Mouse (Mus musculus) ES-E14 (cell line): ENCODE measurements around the gene Fbxo44. TPM values are rescaled to one million over a fixed set of nuclear protein-coding genes. Genes with fewer than 3 reads are reported as not detected.

Experiments
- DNase-seq: peaks from one replicate; pipeline ENCODE4 v3.0.0-alpha.2; 2013; ENCODE audit warnings: low read depth, low spot score
- H3K27ac ChIP-seq: 2 replicates; pipeline ENCODE4 v1.5.1; 2012; ENCODE audit warnings: low read depth, mild to moderate bottlenecking, low read length, moderate library complexity, mixed read lengths; ENCODE audit not compliant: poor library complexity, insufficient read depth, severe bottlenecking
- H3K36me3 ChIP-seq: 2 replicates; pipeline ENCODE4 v1.6.1; 2012; ENCODE audit warnings: mild to moderate bottlenecking, low read length, moderate library complexity, mixed read lengths; ENCODE audit not compliant: control insufficient read depth, poor library complexity, insufficient read depth, severe bottlenecking
- H3K4me1 ChIP-seq, 2 experiments: fragments of 150-350 bp in 1 of 2; sonication (generic) in 1 of 2; 2 replicates each; pipeline ENCODE4 v1.6.1; 2012; ENCODE audit warnings: low read length in 2 of 2, mild to moderate bottlenecking in 1 of 2, mixed read lengths in 1 of 2; ENCODE audit not compliant: control insufficient read depth in 2 of 2, insufficient read depth in 2 of 2, poor library complexity in 1 of 2
- H3K4me3 ChIP-seq, 2 experiments: fragments of 150-350 bp in 1 of 2; sonication (generic) in 1 of 2; 2 replicates each; pipeline ENCODE4 v1.5.1; 2012; ENCODE audit warnings: low read length in 2 of 2, low read depth in 1 of 2, mild to moderate bottlenecking in 1 of 2, mixed read lengths in 1 of 2; ENCODE audit not compliant: insufficient read depth in 1 of 2, poor library complexity in 1 of 2, severe bottlenecking in 1 of 2
- H3K9ac ChIP-seq: 2 replicates; pipeline ENCODE4 v1.6.1; 2012; ENCODE audit warnings: low read depth, mild to moderate bottlenecking, low read length, mixed read lengths; ENCODE audit not compliant: poor library complexity, insufficient read depth, severe bottlenecking
- H3K9me3 ChIP-seq: fragments of 150-350 bp; sonication (generic); 2 replicates; pipeline ENCODE4 v1.6.1; 2012; ENCODE audit warnings: low read depth, mild to moderate bottlenecking, low read length; ENCODE audit not compliant: control insufficient read depth, insufficient read depth
- CHD2 ChIP-seq: IDR thresholded peaks from 2 replicates; pipeline ENCODE4 v1.6.1; 2014; ENCODE audit warnings: mild to moderate bottlenecking, low read depth, low read length, inconsistent platforms
- HCFC1 ChIP-seq: IDR thresholded peaks from 2 replicates; pipeline ENCODE4 v1.6.1; 2012; ENCODE audit warnings: low read length, inconsistent platforms, borderline replicate concordance; ENCODE audit not compliant: insufficient read depth
- MAFK ChIP-seq: IDR thresholded peaks from 2 replicates; pipeline ENCODE4 v1.6.1; 2014; ENCODE audit warnings: mild to moderate bottlenecking, low read depth, low read length, inconsistent platforms; ENCODE audit not compliant: insufficient read depth
- ZC3H11A ChIP-seq: IDR thresholded peaks from 2 replicates; pipeline ENCODE4 v1.6.1; 2012; ENCODE audit warnings: low read depth, mild to moderate bottlenecking, inconsistent platforms, low read length, borderline replicate concordance
- ZNF384 ChIP-seq: IDR thresholded peaks from 2 replicates; pipeline ENCODE4 v1.6.1; 2012; ENCODE audit warnings: low read depth, low read length, inconsistent platforms
- in situ Hi-C, 2 experiments: fragments of 600-800 bp; cut with MboI; formaldehyde crosslinking; loops; one replicate each; pipeline ENCODE4 v1.15.1; 2025; ENCODE audit warnings: low sequenced_read_pairs in 2 of 2, inconsistent platforms in 1 of 2; ENCODE audit not compliant: unreplicated experiment in 2 of 2
- total RNA-seq: library from RNA; depleted of rRNA; stranded (reverse); fragments of 300-350 nt; gene quantifications from 2 replicates; pipeline ENCODE4 v1.2.3, GENCODE M21; 2012

Fbxo44 gene
- total RNA-seq, 1 experiment, result 5.1 TPM

DNA sequence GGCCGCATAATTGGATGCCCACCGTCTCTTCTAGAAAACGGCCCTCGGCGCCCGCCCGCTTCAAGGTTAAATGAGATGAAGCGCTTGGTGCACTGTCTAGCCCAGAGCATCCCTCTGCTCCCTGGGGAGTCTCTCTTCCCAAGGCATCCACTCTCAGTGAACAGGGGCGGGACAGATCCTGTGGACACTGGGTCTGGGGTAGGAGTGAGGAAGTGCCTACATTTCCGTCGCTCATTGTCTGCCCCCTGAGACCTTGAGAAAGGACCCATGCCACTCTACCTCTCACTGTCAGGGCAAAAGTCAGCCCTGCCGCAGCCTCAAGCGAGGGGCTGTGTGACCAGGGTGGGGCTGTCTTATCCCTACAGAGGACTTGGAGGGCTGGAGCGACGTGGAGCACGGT, 4.2 kb upstream of the Fbxo44 start:
- peaks cover 0 to 19% of the 10 kb centered on the region in 2 experiments; a peak in 2 of 4 replicates for H3K4me1 ChIP-seq
- H3K9me3 ChIP-seq, result no peaks in the 10 kb centered on the region
- DNase-seq, result no peak
- TF ChIP-seq HCFC1 (no peak), CHD2 (no peak), ZNF384 (no peak), ZC3H11A (no peak), MAFK (no peak)
- no peak overlapping the region for H3K27ac ChIP-seq
- H3K9ac ChIP-seq, result no peak overlapping the region
- in situ Hi-C loops, result no loop called here
- peak overlapping the region; percentile 44 to 56; a peak in 2 of 4 replicates for H3K4me3 ChIP-seq
- no peaks in the 10 kb centered on the region for H3K36me3 ChIP-seq

GRCm38 (mm10) chr4:148164002-148164439, 3.7 kb upstream of the Fbxo44 start:
- no peak overlapping the region for H3K27ac ChIP-seq
- H3K4me3 ChIP-seq, result peak overlapping the region; percentile 44 to 56; a peak in 3 of 4 replicates
- in situ Hi-C loops, result no loop called here
- H3K36me3 ChIP-seq, result no peaks in the 10 kb centered on the region
- no peaks in the 10 kb centered on the region for H3K9me3 ChIP-seq
- TF ChIP-seq ZNF384, result no peak
- H3K4me1 ChIP-seq, result peaks cover 0 to 17% of the 10 kb centered on the region in 2 experiments; a peak in 2 of 4 replicates
- H3K9ac ChIP-seq, result 0 out of 2 replicates have a peak overlapping the region, but pooled peaks have one; percentile 11
- no peak for DNase-seq

GRCm38 (mm10) chr4:148159544-148160435, 492 bp downstream of the Fbxo44 start:
- TF ChIP-seq CHD2 (no peak), ZC3H11A (no peak), HCFC1 (no peak; the same call in 1 of the 2 replicates), MAFK (no peak), ZNF384 (no peak)
- peaks cover 3 to 31% of the 10 kb centered on the region in 2 experiments; a peak in 2 of 4 replicates for H3K4me1 ChIP-seq
- H3K9me3 ChIP-seq, result no peaks in the 10 kb centered on the region
- H3K36me3 ChIP-seq, result peaks cover 11% of the 10 kb centered on the region
- in situ Hi-C loops, result no loop called here
- peak overlapping the region; percentile 64 for H3K27ac ChIP-seq
- H3K9ac ChIP-seq, result peak overlapping the region; percentile 85
- DNase-seq, result peak; percentile 98
- H3K4me3 ChIP-seq, result peak overlapping the region; percentile 82 to 95

- in situ Hi-C loops, result no loop called here
- no peak for DNase-seq
Observed at GRCm38 (mm10) chr4:148158436-148159348, 1.6 kb downstream of the Fbxo44 start.

More at GRCm38 (mm10) chr4:148158436-148159348, 1.6 kb downstream of the Fbxo44 start:
- TF ChIP-seq MAFK (no peak), CHD2 (no peak), HCFC1 (no peak), ZNF384 (no peak), ZC3H11A (no peak)
- Histone ChIP-seq H3K4me3 (peak overlapping the region; percentile 82 to 95), H3K9me3 (no peaks in the 10 kb centered on the region), H3K9ac (peak overlapping the region; percentile 20; the same call in 1 of the 2 replicates), H3K36me3 (peaks cover 11% of the 10 kb centered on the region), H3K4me1 (peaks cover 8 to 28% of the 10 kb centered on the region in 2 experiments; a peak in 2 of 4 replicates), H3K27ac (no peak overlapping the region)
